Mouse (Mus musculus) heart, adult 2 months (tissue): ENCODE measurements at regions not wholly inside any gene's neighbourhood (a gene's known extent, or its start where the extent isn't known, plus 50 kb on each side); places are given as distances from the start of the nearest gene placed in this dataset.

Experiments used
- CTCF ChIP-seq: fragments of 200-600 bp; IDR thresholded peaks from 2 replicates; pipeline ENCODE4 v1.8.1; 2022; ENCODE audit warnings: antibody characterized with exemption, mild to moderate bottlenecking, moderate library complexity
- POLR2A ChIP-seq: fragments of 200-500 bp; IDR thresholded peaks from 2 replicates; pipeline ENCODE4 v1.6.1; 2011; ENCODE audit warnings: mild to moderate bottlenecking, low read depth, low read length, control low read depth; ENCODE audit not compliant: insufficient read depth

- TF ChIP-seq POLR2A (no peak), CTCF (no peak)
These were observed 167.1 kb downstream of the Dhx15 start for GRCm38 (mm10) chr5:52023212-52023611.
